Mouse (Mus musculus): Measurements from ENCODE around the gene Sptb. TPM values are rescaled to one million over a fixed set of nuclear protein-coding genes. Genes with fewer than 3 reads are reported as not detected.
A peak's percentile ranks its signal among the peaks of the same experiment; 100 is the strongest.

Sptb gene
- polyA plus RNA-seq, 1 experiment: 25.7 TPM

DNA sequence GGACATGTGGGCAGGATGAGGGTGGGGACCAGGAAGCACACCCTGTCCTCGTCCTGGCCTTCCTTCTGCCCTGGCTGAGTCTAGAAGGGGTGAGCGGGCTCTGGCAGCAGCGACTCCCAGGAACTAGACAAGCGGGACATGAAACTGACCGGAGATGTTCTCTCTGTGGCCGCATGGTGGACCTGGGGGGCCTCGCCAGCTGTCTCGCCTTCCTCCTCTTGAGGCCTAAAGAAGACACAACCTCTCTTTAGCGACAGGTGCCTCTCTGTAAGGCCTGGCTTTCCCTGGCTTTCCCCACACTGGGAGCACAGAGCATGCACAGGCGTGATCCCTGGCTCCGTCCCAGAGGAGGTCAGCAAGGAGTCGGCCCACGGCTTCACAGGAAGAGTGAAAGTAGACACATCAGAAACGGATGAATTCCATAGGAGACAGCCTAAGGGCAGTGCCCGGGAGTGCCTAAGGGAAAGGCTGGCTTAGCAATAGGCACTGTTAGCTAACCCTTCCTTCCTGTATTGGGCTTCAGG lies 112.7 kb downstream of the Sptb start:
- Histone ChIP-seq H3K4me3 (replicated peaks) (no peak overlapping the region), H3K36me3 (replicated peaks; ENCODE audit: low read length) (peaks cover 69% of the 10 kb centered on the region), H3K9me3 (no peaks in the 10 kb centered on the region), H3K27me3 (replicated peaks) (peaks cover 21% of the 10 kb centered on the region), H3K4me1 (peaks cover 46% of the 10 kb centered on the region)
- TF ChIP-seq GATA1 (IDR thresholded peaks at IDR 0.05; ENCODE audit: borderline replicate concordance, low read length): no peak
- TF ChIP-seq FLI1 (IDR thresholded peaks at IDR 0.05; ENCODE audit: low read length): no peak

DNA sequence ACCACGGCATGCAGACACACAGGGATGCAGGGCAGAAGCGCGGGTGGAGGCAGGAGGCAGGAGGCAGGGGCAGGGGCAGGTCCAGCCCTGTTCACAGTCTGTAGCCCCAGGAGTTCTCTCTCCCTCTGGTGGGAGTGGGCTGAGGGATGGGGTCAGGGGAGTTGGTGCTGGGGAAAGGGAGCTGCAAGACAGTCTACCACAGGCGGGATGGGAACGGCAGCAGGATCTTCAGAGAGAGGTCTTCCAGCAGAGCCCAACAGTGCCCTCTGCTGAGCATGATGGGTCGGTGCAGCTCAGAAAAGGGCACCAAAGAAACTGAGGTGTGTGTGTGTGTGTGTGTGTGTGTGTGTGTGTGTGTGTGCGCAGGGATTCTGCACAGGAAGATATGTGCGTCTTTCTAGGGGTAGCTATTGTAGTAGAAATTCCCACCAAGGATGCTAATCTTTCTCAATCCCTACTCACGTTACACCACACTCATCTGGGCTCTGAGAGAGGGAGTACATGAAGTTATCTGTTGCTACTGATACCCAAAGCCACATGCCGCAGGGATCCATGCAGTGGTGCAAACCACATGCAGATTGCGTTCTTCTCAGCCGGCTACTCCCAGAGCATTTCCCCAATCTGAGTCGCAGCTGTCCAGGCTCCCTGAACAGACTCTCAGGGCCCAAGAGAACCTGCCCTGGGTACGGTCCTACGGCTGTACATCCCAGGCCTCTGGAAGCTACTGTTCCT lies 113.9 kb downstream of the Sptb start:
- H3K27me3 ChIP-seq (replicated peaks): peaks cover 19% of the 10 kb centered on the region
- H3K4me1 ChIP-seq: peaks cover 48% of the 10 kb centered on the region
- no peaks in the 10 kb centered on the region for H3K9me3 ChIP-seq
- H3K36me3 ChIP-seq (replicated peaks; ENCODE audit: low read length): peaks cover 57% of the 10 kb centered on the region
- TF ChIP-seq GATA1 (IDR thresholded peaks at IDR 0.05; ENCODE audit: borderline replicate concordance, low read length) (no peak), FLI1 (IDR thresholded peaks at IDR 0.05; ENCODE audit: low read length) (no peak)
- H3K4me3 ChIP-seq (replicated peaks): peak overlapping the region; percentile 23

DNA sequence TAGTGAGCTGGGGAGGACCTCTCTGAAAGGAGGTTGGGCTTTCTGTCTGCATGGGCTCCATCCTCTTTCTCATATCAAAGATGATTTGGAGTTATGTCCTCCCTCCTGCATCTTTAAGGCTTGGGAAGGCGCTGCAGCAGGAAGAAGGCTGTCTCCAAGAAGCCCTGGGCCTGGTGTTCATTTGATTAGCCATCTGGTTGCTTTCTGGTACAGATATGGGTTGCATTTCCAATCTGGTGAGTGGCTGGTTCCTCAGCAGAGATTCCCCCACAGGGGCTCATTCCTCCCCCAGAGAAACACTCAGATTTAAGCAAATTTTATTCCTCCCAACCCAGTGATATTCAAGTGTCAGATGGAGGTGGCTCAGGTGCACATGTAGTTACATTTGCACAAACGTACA lies 114.5 kb downstream of the Sptb start:
- H3K9me3 ChIP-seq: no peaks in the 10 kb centered on the region
- H3K4me1 ChIP-seq: peaks cover 52% of the 10 kb centered on the region
- peaks cover 23% of the 10 kb centered on the region for H3K27me3 ChIP-seq (replicated peaks)
- H3K4me3 ChIP-seq (replicated peaks): peak overlapping the region; percentile 23
- peaks cover 54% of the 10 kb centered on the region for H3K36me3 ChIP-seq (replicated peaks; ENCODE audit: low read length)
- TF ChIP-seq GATA1 (IDR thresholded peaks at IDR 0.05; ENCODE audit: borderline replicate concordance, low read length) (no peak), FLI1 (IDR thresholded peaks at IDR 0.05; ENCODE audit: low read length) (no peak)

DNA sequence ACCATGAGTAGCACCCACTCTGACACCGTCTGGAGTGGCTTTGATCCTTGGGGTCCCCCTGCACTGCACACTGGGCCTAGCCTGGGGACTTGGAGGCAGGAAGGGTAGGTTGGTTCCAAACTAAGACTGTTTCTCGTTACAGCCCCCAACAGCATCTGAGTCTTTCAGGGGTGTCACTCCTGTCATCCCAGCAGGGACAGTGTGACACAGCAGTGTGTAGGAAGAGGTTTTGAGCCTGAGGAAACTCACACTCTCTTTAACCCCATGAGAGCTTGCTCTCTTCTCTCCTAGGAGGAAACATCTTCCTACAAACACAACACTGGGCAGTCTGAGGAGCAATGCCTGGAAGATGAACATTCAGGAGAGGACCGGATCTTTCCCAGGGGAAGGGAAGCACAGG lies 115.8 kb downstream of the Sptb start:
- H3K4me1 ChIP-seq: peaks cover 52% of the 10 kb centered on the region

DNA sequence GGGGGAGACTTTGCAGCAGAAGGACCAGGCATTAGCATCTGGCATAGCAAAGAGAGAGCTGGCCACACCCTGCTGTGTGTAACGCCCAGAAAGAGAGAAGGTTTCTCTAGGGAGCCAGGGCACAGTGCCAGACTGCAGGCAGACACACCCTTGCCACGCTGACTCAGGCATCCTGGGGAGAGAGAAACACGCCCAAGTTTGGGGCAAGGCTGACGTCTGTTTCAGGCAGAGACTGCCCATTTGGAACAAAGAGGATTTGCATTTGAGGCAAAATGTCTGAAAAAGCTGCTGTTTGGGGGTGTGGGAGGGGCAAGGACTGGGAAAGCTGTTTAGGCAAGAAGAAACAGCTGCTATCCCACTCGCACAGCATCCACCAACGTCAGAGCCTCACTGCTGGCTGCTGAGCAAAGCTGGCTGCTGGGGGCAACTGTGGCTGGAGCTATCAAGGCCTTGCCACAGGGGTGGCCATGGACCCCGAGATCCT lies 116.5 kb downstream of the Sptb start:
- Histone ChIP-seq H3K9me3 (no peaks in the 10 kb centered on the region), H3K27me3 (replicated peaks) (peaks cover 43% of the 10 kb centered on the region), H3K36me3 (replicated peaks; ENCODE audit: low read length) (peaks cover 35% of the 10 kb centered on the region), H3K4me1 (peaks cover 52% of the 10 kb centered on the region), H3K4me3 (replicated peaks) (peak overlapping the region; percentile 40)
- TF ChIP-seq FLI1 (IDR thresholded peaks at IDR 0.05; ENCODE audit: low read length) (no peak), GATA1 (IDR thresholded peaks at IDR 0.05; ENCODE audit: borderline replicate concordance, low read length) (no peak)

More for the DNA sequence above, 115.8 kb downstream of the Sptb start:
- TF ChIP-seq FLI1 (IDR thresholded peaks at IDR 0.05; ENCODE audit: low read length) (no peak), GATA1 (IDR thresholded peaks at IDR 0.05; ENCODE audit: borderline replicate concordance, low read length) (no peak)
- H3K36me3 ChIP-seq (replicated peaks; ENCODE audit: low read length): peaks cover 41% of the 10 kb centered on the region
- H3K9me3 ChIP-seq: no peaks in the 10 kb centered on the region
- H3K4me3 ChIP-seq (replicated peaks): no peak overlapping the region
- peaks cover 36% of the 10 kb centered on the region for H3K27me3 ChIP-seq (replicated peaks)

DNA sequence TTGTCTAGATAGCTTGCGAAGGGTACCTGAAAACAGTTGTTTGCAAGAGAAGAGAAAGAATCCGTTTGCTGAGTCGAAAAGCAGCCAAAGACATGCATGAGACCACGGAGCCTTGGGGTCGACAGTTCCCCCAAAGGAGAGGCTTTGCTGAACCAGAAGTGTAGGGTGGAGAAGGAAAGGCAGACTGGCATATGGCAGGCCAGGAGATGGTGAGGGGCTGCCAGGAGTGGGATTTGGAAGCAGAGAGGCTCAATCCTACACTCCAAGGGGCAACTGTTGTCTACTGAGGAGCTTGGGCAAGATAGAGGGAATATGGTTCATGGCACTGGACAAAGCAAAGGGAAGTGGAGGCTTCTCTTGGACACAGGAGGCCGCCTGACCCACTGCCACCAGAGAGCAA lies 117.1 kb downstream of the Sptb start:
- TF ChIP-seq FLI1 (IDR thresholded peaks at IDR 0.05; ENCODE audit: low read length): no peak
- no peak for TF ChIP-seq GATA1 (IDR thresholded peaks at IDR 0.05; ENCODE audit: borderline replicate concordance, low read length)
- Histone ChIP-seq H3K27me3 (replicated peaks) (peaks cover 47% of the 10 kb centered on the region), H3K36me3 (replicated peaks; ENCODE audit: low read length) (peaks cover 29% of the 10 kb centered on the region), H3K9me3 (no peaks in the 10 kb centered on the region), H3K4me1 (peaks cover 50% of the 10 kb centered on the region), H3K4me3 (replicated peaks) (no peak overlapping the region)

DNA sequence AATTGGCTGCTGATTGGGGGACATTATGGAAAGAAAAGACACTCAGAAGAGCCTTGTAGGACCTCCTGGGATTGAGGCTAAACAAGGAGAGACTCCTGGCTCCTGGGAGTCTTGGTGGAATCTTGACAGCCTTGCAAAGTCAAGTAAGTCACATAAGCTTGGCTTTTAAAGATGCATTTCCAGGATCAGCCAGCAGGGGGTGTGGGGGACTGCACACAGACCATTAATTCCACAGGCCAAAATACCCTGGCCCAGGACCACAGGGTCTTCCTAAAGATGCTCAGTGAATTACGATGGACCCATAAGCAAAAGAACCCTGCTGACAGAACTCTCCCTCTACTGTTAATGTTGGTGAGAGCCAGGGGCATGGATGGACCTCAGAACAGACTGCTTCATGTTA lies 118.1 kb downstream of the Sptb start:
- TF ChIP-seq GATA1 (IDR thresholded peaks at IDR 0.05; ENCODE audit: borderline replicate concordance, low read length) (no peak), FLI1 (IDR thresholded peaks at IDR 0.05; ENCODE audit: low read length) (no peak)

DNA sequence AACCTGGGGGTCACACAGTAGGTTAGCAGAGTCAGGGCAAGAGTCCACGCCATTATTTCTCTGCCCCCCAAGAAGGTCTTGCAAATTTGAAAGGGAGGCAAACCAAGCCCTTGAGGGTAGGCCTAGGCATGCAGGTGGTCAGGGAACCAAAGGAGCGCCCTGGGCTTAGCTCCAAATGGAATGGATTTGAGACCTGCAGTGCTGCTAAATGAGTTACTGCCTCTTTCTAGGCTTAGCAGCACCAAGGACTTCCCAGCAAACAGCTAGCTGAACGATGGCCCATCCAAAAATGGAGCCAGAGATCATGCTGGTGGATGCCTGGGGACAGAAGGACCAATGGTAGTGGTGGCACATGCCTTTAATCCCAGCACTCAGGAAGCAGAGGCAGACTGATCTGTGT lies 119.3 kb downstream of the Sptb start:
- TF ChIP-seq GATA1 (IDR thresholded peaks at IDR 0.05; ENCODE audit: borderline replicate concordance, low read length) (no peak), FLI1 (IDR thresholded peaks at IDR 0.05; ENCODE audit: low read length) (no peak)
- H3K4me1 ChIP-seq: peaks cover 42% of the 10 kb centered on the region
- H3K36me3 ChIP-seq (replicated peaks; ENCODE audit: low read length): peaks cover 8% of the 10 kb centered on the region
- no peaks in the 10 kb centered on the region for H3K9me3 ChIP-seq
- peaks cover 55% of the 10 kb centered on the region for H3K27me3 ChIP-seq (replicated peaks)
- no peak overlapping the region for H3K4me3 ChIP-seq (replicated peaks)

More for the DNA sequence above, 118.1 kb downstream of the Sptb start:
- H3K27me3 ChIP-seq (replicated peaks): peaks cover 55% of the 10 kb centered on the region
- no peak overlapping the region for H3K4me3 ChIP-seq (replicated peaks)
- no peaks in the 10 kb centered on the region for H3K9me3 ChIP-seq
- peaks cover 18% of the 10 kb centered on the region for H3K36me3 ChIP-seq (replicated peaks; ENCODE audit: low read length)
- peaks cover 44% of the 10 kb centered on the region for H3K4me1 ChIP-seq

DNA sequence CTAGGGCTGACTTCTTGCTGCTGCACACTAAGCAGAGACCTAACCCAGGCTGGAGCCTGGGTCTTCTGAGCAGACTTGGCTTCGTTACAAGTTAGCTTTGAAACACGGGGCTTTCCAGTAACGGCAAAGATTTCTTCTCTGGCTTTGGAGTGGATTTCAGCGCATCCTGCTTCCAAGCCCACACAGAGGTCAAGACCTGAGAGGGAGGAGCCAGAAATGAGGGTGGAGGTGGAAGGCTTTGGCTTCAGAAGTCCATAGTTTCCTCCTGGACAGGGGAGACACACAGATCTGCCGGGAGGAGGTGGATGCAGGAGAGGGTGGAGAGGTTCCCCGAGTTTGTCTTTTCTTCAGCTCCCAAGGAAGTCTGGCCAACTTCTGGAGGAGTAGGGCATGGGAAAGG lies 120.8 kb downstream of the Sptb start:
- no peak for TF ChIP-seq GATA1 (IDR thresholded peaks at IDR 0.05; ENCODE audit: borderline replicate concordance, low read length)
- no peak for TF ChIP-seq FLI1 (IDR thresholded peaks at IDR 0.05; ENCODE audit: low read length)
- H3K27me3 ChIP-seq (replicated peaks): peaks cover 47% of the 10 kb centered on the region
- H3K4me3 ChIP-seq (replicated peaks): no peak overlapping the region
- 0 out of 2 replicates have a peak, but pooled peaks cover 3% of the 10 kb centered on the region for H3K9me3 ChIP-seq
- H3K4me1 ChIP-seq: peaks cover 32% of the 10 kb centered on the region
- no peaks in the 10 kb centered on the region for H3K36me3 ChIP-seq (replicated peaks; ENCODE audit: low read length)

DNA sequence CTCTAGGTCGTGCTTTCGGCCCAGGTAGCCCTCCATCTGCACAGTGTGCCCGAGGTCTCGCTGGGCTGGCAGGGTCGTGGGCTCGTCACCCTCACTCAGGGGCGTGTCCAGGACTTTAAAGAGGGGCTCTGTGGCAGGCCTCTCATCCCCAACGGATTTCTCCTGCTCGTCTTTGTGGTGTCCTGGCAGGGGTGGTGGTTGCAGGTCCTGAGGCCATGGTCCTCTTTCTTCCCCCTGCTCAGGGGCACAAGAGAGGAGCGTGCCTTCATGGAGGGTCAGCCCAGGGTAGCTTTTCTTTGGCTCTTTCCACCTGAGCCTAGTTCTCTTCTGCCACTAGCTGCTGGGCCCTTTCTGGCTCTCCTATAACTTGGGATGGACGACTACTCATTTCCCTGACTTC lies 123.0 kb downstream of the Sptb start:
- H3K4me3 ChIP-seq (replicated peaks): no peak overlapping the region
- H3K36me3 ChIP-seq (replicated peaks; ENCODE audit: low read length): no peaks in the 10 kb centered on the region
- no peak for TF ChIP-seq GATA1 (IDR thresholded peaks at IDR 0.05; ENCODE audit: borderline replicate concordance, low read length)
- TF ChIP-seq FLI1 (IDR thresholded peaks at IDR 0.05; ENCODE audit: low read length): no peak
- 0 out of 2 replicates have a peak, but pooled peaks cover 3% of the 10 kb centered on the region for H3K9me3 ChIP-seq
- peaks cover 23% of the 10 kb centered on the region for H3K4me1 ChIP-seq
- H3K27me3 ChIP-seq (replicated peaks): peaks cover 50% of the 10 kb centered on the region
